Mouse (Mus musculus) splenic B cell, adult 2 months (primary cell): ENCODE results near the gene Ccdc3.

Experiments
- DNase-seq: peaks from one replicate; pipeline ENCODE4 v3.0.0-alpha.2; 2011; ENCODE audit warnings: low read depth, low spot score
- H3K27me3 ChIP-seq: 2 replicates; pipeline ENCODE4 v1.6.1; 2012; ENCODE audit warnings: mild to moderate bottlenecking, low read length, moderate library complexity, mixed read lengths; ENCODE audit not compliant: control insufficient read depth, poor library complexity, insufficient read depth, severe bottlenecking
- H3K36me3 ChIP-seq: 2 replicates; pipeline ENCODE4 v1.6.1; 2012; ENCODE audit warnings: mild to moderate bottlenecking, low read length, moderate library complexity, mixed read lengths; ENCODE audit not compliant: control insufficient read depth, poor library complexity, insufficient read depth, severe bottlenecking

Gene Ccdc3

GRCm38 (mm10) chr2:5134959-5135743 lies 2.4 kb upstream of the Ccdc3 start:
- 0 out of 2 replicates have a peak, but pooled peaks cover 2% of the 10 kb centered on the region for H3K27me3 ChIP-seq
- no peaks in the 10 kb centered on the region for H3K36me3 ChIP-seq
- DNase-seq: no peak

GRCm38 (mm10) chr2:5139961-5140360 lies 2.4 kb downstream of the Ccdc3 start:
- Histone ChIP-seq H3K36me3 (no peaks in the 10 kb centered on the region), H3K27me3 (0 out of 2 replicates have a peak, but pooled peaks cover 2% of the 10 kb centered on the region)
- DNase-seq: no peak

- Histone ChIP-seq H3K27me3 (no peaks in the 10 kb centered on the region), H3K36me3 (no peaks in the 10 kb centered on the region)
- no peak for DNase-seq
These were observed 6.9 kb downstream of the Ccdc3 start for GRCm38 (mm10) chr2:5144446-5144845.

GRCm38 (mm10) chr2:5147907-5148306 lies 10.3 kb downstream of the Ccdc3 start:
- no peaks in the 10 kb centered on the region for H3K27me3 ChIP-seq
- H3K36me3 ChIP-seq: no peaks in the 10 kb centered on the region
- no peak for DNase-seq

GRCm38 (mm10) chr2:5154711-5155110 lies 17.1 kb downstream of the Ccdc3 start:
- H3K36me3 ChIP-seq: no peaks in the 10 kb centered on the region
- H3K27me3 ChIP-seq: no peaks in the 10 kb centered on the region
- no peak for DNase-seq

- Histone ChIP-seq H3K36me3 (no peaks in the 10 kb centered on the region), H3K27me3 (no peaks in the 10 kb centered on the region)
- no peak for DNase-seq
These were observed 22.8 kb downstream of the Ccdc3 start for GRCm38 (mm10) chr2:5160236-5160848.

- no peaks in the 10 kb centered on the region for H3K36me3 ChIP-seq
- no peaks in the 10 kb centered on the region for H3K27me3 ChIP-seq
- peak; percentile 18 for DNase-seq
These were observed 23.6 kb downstream of the Ccdc3 start for GRCm38 (mm10) chr2:5161002-5161745.

- DNase-seq: no peak
- Histone ChIP-seq H3K27me3 (no peaks in the 10 kb centered on the region), H3K36me3 (no peaks in the 10 kb centered on the region)
These were observed 24.5 kb downstream of the Ccdc3 start for GRCm38 (mm10) chr2:5161908-5162674.

- Histone ChIP-seq H3K36me3 (no peaks in the 10 kb centered on the region), H3K27me3 (no peaks in the 10 kb centered on the region)
- no peak for DNase-seq
These were observed 25.2 kb downstream of the Ccdc3 start for GRCm38 (mm10) chr2:5162756-5163155.

- H3K27me3 ChIP-seq: no peaks in the 10 kb centered on the region
- H3K36me3 ChIP-seq: no peaks in the 10 kb centered on the region
- no peak for DNase-seq
These were observed 28.4 kb downstream of the Ccdc3 start for GRCm38 (mm10) chr2:5165941-5166361.

- Histone ChIP-seq H3K36me3 (no peaks in the 10 kb centered on the region), H3K27me3 (no peaks in the 10 kb centered on the region)
- no peak for DNase-seq
These were observed 29.2 kb downstream of the Ccdc3 start for GRCm38 (mm10) chr2:5166796-5167195.

- Histone ChIP-seq H3K27me3 (no peaks in the 10 kb centered on the region), H3K36me3 (no peaks in the 10 kb centered on the region)
- no peak for DNase-seq
These were observed 33.2 kb downstream of the Ccdc3 start for GRCm38 (mm10) chr2:5170815-5171214.

- DNase-seq: no peak
- no peaks in the 10 kb centered on the region for H3K36me3 ChIP-seq
- no peaks in the 10 kb centered on the region for H3K27me3 ChIP-seq
These were observed 33.9 kb downstream of the Ccdc3 start for GRCm38 (mm10) chr2:5171301-5172000.

- DNase-seq: no peak
- Histone ChIP-seq H3K36me3 (no peaks in the 10 kb centered on the region), H3K27me3 (no peaks in the 10 kb centered on the region)
These were observed 35.2 kb downstream of the Ccdc3 start for GRCm38 (mm10) chr2:5172773-5173172.
